Mouse (Mus musculus) limb, embryonic 10.5 days (tissue): Measurements from ENCODE around the gene Osbpl6. TPM values are rescaled to one million over a fixed set of nuclear protein-coding genes. Genes with fewer than 3 reads are reported as not detected.
A peak's percentile ranks its signal among the peaks of the same experiment; 100 is the strongest.

ENCODE experiments used
- DNase-seq: peaks from one replicate; pipeline ENCODE4 v3.0.0-alpha.2; 2017; ENCODE audit warnings: low spot score
- H3K27ac ChIP-seq: fragments of 300-500 bp; sonication (generic); 2 replicates; pipeline ENCODE4 v1.5.1; 2016; ENCODE audit warnings: mild to moderate bottlenecking
- H3K27me3 ChIP-seq: fragments of 300-500 bp; sonication (generic); 2 replicates; pipeline ENCODE4 v1.6.1; 2016; ENCODE audit warnings: low read depth, mild to moderate bottlenecking; ENCODE audit not compliant: poor library complexity, severe bottlenecking
- H3K36me3 ChIP-seq: fragments of 300-500 bp; sonication (generic); 2 replicates; pipeline ENCODE4 v1.6.1; 2016; ENCODE audit warnings: mild to moderate bottlenecking, moderate library complexity
- H3K4me1 ChIP-seq: fragments of 300-500 bp; sonication (generic); 2 replicates; pipeline ENCODE4 v1.6.1; 2016
- H3K4me3 ChIP-seq: fragments of 300-500 bp; sonication (generic); 2 replicates; pipeline ENCODE4 v1.5.1; 2016; ENCODE audit warnings: mild to moderate bottlenecking, moderate library complexity
- H3K9me3 ChIP-seq: fragments of 300-500 bp; sonication (generic); replicated peaks from 2 replicates; pipeline ENCODE4 v1.6.1; 2016; ENCODE audit warnings: mild to moderate bottlenecking
- WGBS: fragments of 180-500 bp; shearing (Covaris S2); methylation state at CpG from one replicate; pipeline ENCODE4 v1.1.7; 2016; 5-methylcytosine and 5-hydroxymethylcytosine counted together
- polyA plus RNA-seq: library from polyadenylated mRNA; unstranded; fragments of >200 nt; fragmentation: Nextera tagmentation; extraction: Ambion mirVana; gene quantifications from 2 replicates; pipeline ENCODE4 v1.2.1, GENCODE M21; 2016

The Osbpl6 gene
- polyA plus RNA-seq, 1 experiment from 2014 or later: 19.3 TPM

GRCm38 (mm10) chr2:76434224-76434623, 27.9 kb downstream of the Osbpl6 start:
- WGBS: 87% methylated on average over 7 of the region's 7 CpGs
- no peaks in the 10 kb centered on the region for H3K9me3 ChIP-seq
- DNase-seq: no peak
- peaks cover 42% of the 10 kb centered on the region for H3K4me1 ChIP-seq
- no peak overlapping the region for H3K4me3 ChIP-seq
- no peaks in the 10 kb centered on the region for H3K36me3 ChIP-seq
- no peaks in the 10 kb centered on the region for H3K27me3 ChIP-seq
- no peak overlapping the region for H3K27ac ChIP-seq

- no peak overlapping the region for H3K4me3 ChIP-seq
- no peak overlapping the region for H3K27ac ChIP-seq
- no peaks in the 10 kb centered on the region for H3K36me3 ChIP-seq
- DNase-seq: peak; percentile 16
- H3K9me3 ChIP-seq: no peaks in the 10 kb centered on the region
- peaks cover 45% of the 10 kb centered on the region for H3K4me1 ChIP-seq
- H3K27me3 ChIP-seq: no peaks in the 10 kb centered on the region
- 76% methylated on average over 7 of the region's 7 CpGs for WGBS
These were observed 29.4 kb downstream of the Osbpl6 start for GRCm38 (mm10) chr2:76435667-76436239.

- Histone ChIP-seq H3K27me3 (no peaks in the 10 kb centered on the region), H3K4me3 (no peak overlapping the region), H3K36me3 (no peaks in the 10 kb centered on the region), H3K27ac (no peak overlapping the region), H3K4me1 (peaks cover 40% of the 10 kb centered on the region), H3K9me3 (no peaks in the 10 kb centered on the region)
- DNase-seq: peak; percentile 12
- WGBS: 61% methylated on average over 2 of the region's 2 CpGs
These were observed 31.1 kb downstream of the Osbpl6 start for GRCm38 (mm10) chr2:76437372-76437771.

- Histone ChIP-seq H3K27me3 (no peaks in the 10 kb centered on the region), H3K9me3 (no peaks in the 10 kb centered on the region), H3K4me3 (no peak overlapping the region), H3K36me3 (no peaks in the 10 kb centered on the region), H3K4me1 (peaks cover 41% of the 10 kb centered on the region), H3K27ac (no peak overlapping the region)
- DNase-seq: peak; percentile 31
- WGBS: 47% methylated on average over 2 of the region's 2 CpGs
These were observed 33.2 kb downstream of the Osbpl6 start for GRCm38 (mm10) chr2:76439540-76439939.

- peak; percentile 33 for DNase-seq
- 47% methylated on average over 3 of the region's 3 CpGs for WGBS
These were observed 35.8 kb downstream of the Osbpl6 start for GRCm38 (mm10) chr2:76442086-76442485.

GRCm38 (mm10) chr2:76449836-76450355, 43.6 kb downstream of the Osbpl6 start:
- Histone ChIP-seq H3K9me3 (no peaks in the 10 kb centered on the region), H3K27ac (no peak overlapping the region), H3K4me1 (no peaks in the 10 kb centered on the region), H3K36me3 (no peaks in the 10 kb centered on the region), H3K27me3 (no peaks in the 10 kb centered on the region), H3K4me3 (no peak overlapping the region)
- peak; percentile 15 for DNase-seq
- 84% methylated on average over 6 of the region's 6 CpGs for WGBS

More at GRCm38 (mm10) chr2:76442086-76442485, 35.8 kb downstream of the Osbpl6 start:
- Histone ChIP-seq H3K27ac (no peak overlapping the region), H3K36me3 (no peaks in the 10 kb centered on the region), H3K27me3 (no peaks in the 10 kb centered on the region), H3K4me3 (no peak overlapping the region), H3K4me1 (peaks cover 39% of the 10 kb centered on the region), H3K9me3 (no peaks in the 10 kb centered on the region)

- Histone ChIP-seq H3K4me1 (no peaks in the 10 kb centered on the region), H3K36me3 (no peaks in the 10 kb centered on the region), H3K9me3 (no peaks in the 10 kb centered on the region), H3K27ac (no peak overlapping the region), H3K4me3 (no peak overlapping the region), H3K27me3 (no peaks in the 10 kb centered on the region)
- no peak for DNase-seq
- 96% methylated on average over 5 of the region's 5 CpGs for WGBS
These were observed 60.4 kb downstream of the Osbpl6 start for GRCm38 (mm10) chr2:76466723-76467122.

- H3K4me3 ChIP-seq: no peak overlapping the region
- H3K27me3 ChIP-seq: no peaks in the 10 kb centered on the region
- H3K36me3 ChIP-seq: no peaks in the 10 kb centered on the region
- no peaks in the 10 kb centered on the region for H3K4me1 ChIP-seq
- DNase-seq: no peak
- H3K27ac ChIP-seq: no peak overlapping the region
- WGBS: 81% methylated on average over 8 of the region's 8 CpGs
- H3K9me3 ChIP-seq: no peaks in the 10 kb centered on the region
These were observed 61.9 kb downstream of the Osbpl6 start for GRCm38 (mm10) chr2:76468204-76468603.

GRCm38 (mm10) chr2:76469091-76469750, 62.9 kb downstream of the Osbpl6 start:
- 84% methylated on average over 6 of the region's 6 CpGs for WGBS
- Histone ChIP-seq H3K4me3 (no peak overlapping the region), H3K27me3 (no peaks in the 10 kb centered on the region), H3K27ac (no peak overlapping the region), H3K4me1 (no peaks in the 10 kb centered on the region), H3K9me3 (no peaks in the 10 kb centered on the region), H3K36me3 (no peaks in the 10 kb centered on the region)
- no peak for DNase-seq

- DNase-seq: no peak
- H3K36me3 ChIP-seq: no peaks in the 10 kb centered on the region
- H3K27me3 ChIP-seq: no peaks in the 10 kb centered on the region
- no peak overlapping the region for H3K4me3 ChIP-seq
- no peaks in the 10 kb centered on the region for H3K9me3 ChIP-seq
- no peak overlapping the region for H3K27ac ChIP-seq
- WGBS: 72% methylated on average over 8 of the region's 8 CpGs
- no peaks in the 10 kb centered on the region for H3K4me1 ChIP-seq
These were observed 63.4 kb downstream of the Osbpl6 start for GRCm38 (mm10) chr2:76469751-76470099.

- Histone ChIP-seq H3K27me3 (no peaks in the 10 kb centered on the region), H3K9me3 (no peaks in the 10 kb centered on the region), H3K4me1 (no peaks in the 10 kb centered on the region), H3K4me3 (no peak overlapping the region), H3K36me3 (no peaks in the 10 kb centered on the region), H3K27ac (no peak overlapping the region)
- WGBS: 90% methylated on average over 9 of the region's 9 CpGs
- no peak for DNase-seq
These were observed 64.1 kb downstream of the Osbpl6 start for GRCm38 (mm10) chr2:76470391-76470790.

- Histone ChIP-seq H3K4me1 (no peaks in the 10 kb centered on the region), H3K36me3 (no peaks in the 10 kb centered on the region), H3K9me3 (no peaks in the 10 kb centered on the region), H3K27ac (no peak overlapping the region), H3K27me3 (no peaks in the 10 kb centered on the region), H3K4me3 (no peak overlapping the region)
- WGBS: 68% methylated on average over 1 of the region's 1 CpGs
- DNase-seq: no peak
These were observed 69.5 kb downstream of the Osbpl6 start for GRCm38 (mm10) chr2:76475788-76476187.

- no peak overlapping the region for H3K4me3 ChIP-seq
- WGBS: 87% methylated on average over 4 of the region's 4 CpGs
- H3K4me1 ChIP-seq: peaks cover 5% of the 10 kb centered on the region; the same call in 1 of the 2 replicates
- no peak for DNase-seq
- H3K27me3 ChIP-seq: no peaks in the 10 kb centered on the region
- no peaks in the 10 kb centered on the region for H3K36me3 ChIP-seq
- no peak overlapping the region for H3K27ac ChIP-seq
- H3K9me3 ChIP-seq: no peaks in the 10 kb centered on the region
These were observed 82.5 kb downstream of the Osbpl6 start for GRCm38 (mm10) chr2:76488764-76489163.
